9 mouse cellular contexts compared by ENCODE assay signal in the genomic region with DNA sequence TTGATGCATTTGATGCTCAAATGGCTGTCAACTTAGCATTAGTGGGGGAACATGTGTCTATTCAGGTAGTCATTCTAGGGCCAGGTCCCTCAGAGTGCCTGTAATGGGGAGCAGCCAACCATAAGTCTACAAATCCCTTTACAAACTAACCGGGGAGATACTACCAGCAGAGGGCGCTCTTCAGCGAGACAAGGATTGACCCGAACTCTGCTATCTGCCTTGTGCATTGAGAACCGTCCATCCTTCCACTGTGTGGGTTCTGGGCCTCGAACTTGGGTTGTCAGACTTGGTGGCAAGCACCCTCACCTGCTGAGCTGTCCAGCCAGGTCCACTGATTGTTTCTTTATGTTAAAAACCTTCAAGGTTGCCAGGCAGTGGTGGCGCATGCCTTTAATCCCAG. TPM values are rescaled to one million over a fixed set of nuclear protein-coding genes. Genes with fewer than 3 reads are reported as not detected.
DNase-seq lines count a peak whose midpoint lies in the region; ATAC-seq lines count a peak whose summit lies in the region.
"Had no signal": no experiment of that assay in that cellular context is flagged by ENCODE, and none has a peak within 500 bp of the region (broad histone marks: within the 10 kb centered on the region; RNA-seq: fewer than 3 reads in every experiment).

No protein-coding gene starts in this region.

- no peaks in the 10 kb centered on the region for H3K9me3 ChIP-seq in hindbrain, embryonic 11.5 days (ENCODE audit: control insufficient read depth, low read length)
- H3K9me3 ChIP-seq in hindbrain, embryonic 16.5 days (ENCODE audit: control insufficient read depth, low read length): peaks cover 4% of the 10 kb centered on the region; the same call in 1 of the 2 replicates
- 0 out of 2 replicates have a peak, but pooled peaks cover 2% of the 10 kb centered on the region for H3K9me3 ChIP-seq in midbrain, embryonic 14.5 days (ENCODE audit: control insufficient read depth, low read length)
- H3K9me3 ChIP-seq in stomach, embryonic 14.5 days (ENCODE audit: control insufficient read depth, low read depth, low read length): peaks cover 3% of the 10 kb centered on the region; the same call in 1 of the 2 replicates

- no peak for ATAC-seq in hindbrain, embryonic 11.5 days (ENCODE audit: low FRiP score)
- no peak for ATAC-seq in hindbrain, embryonic 16.5 days
- no peak for ATAC-seq in midbrain, embryonic 14.5 days (ENCODE audit: low FRiP score, low TSS enrichment)
- peak; percentile 4; the same call in 1 of the 2 replicates for ATAC-seq in stomach, embryonic 14.5 days (ENCODE audit: insufficient number of reproducible peaks, insufficient read depth, low FRiP score, low read depth)

- 25% methylated on average over 7 of the region's 7 CpGs for WGBS in hindbrain, embryonic 11.5 days
- WGBS in hindbrain, embryonic 16.5 days: 22% methylated on average over 7 of the region's 7 CpGs
- WGBS in midbrain, embryonic 14.5 days: 17% methylated on average over 7 of the region's 7 CpGs
- 21% methylated on average over 7 of the region's 7 CpGs for WGBS in stomach, embryonic 14.5 days

- DNase-seq in hindbrain, embryonic 11.5 days (ENCODE audit: low spot score): peak; percentile 87
- DNase-seq in Muller cell, postnatal 12 days (ENCODE audit: inconsistent ontology term): peak; percentile 39
- peak; percentile 52 for DNase-seq in cerebellum, adult 9-11 months
- peak; percentile 56 to 76 for DNase-seq in gastrocnemius, postnatal 4 days (ENCODE audit: low spot score in 2 of 2)
- peak; percentile 39 to 51 for DNase-seq in layer of hippocampus, postnatal 36 days
- DNase-seq in midbrain, embryonic 14.5 days: peak; percentile 86

- H3K27me3 ChIP-seq in hindbrain, embryonic 11.5 days (ENCODE audit: control insufficient read depth, insufficient read depth, low read length): no peaks in the 10 kb centered on the region
- H3K27me3 ChIP-seq in hindbrain, embryonic 16.5 days (replicated peaks; ENCODE audit: control insufficient read depth, insufficient read depth, low read length): no peaks in the 10 kb centered on the region
- no peaks in the 10 kb centered on the region for H3K27me3 ChIP-seq in midbrain, embryonic 14.5 days (ENCODE audit: control insufficient read depth, insufficient read depth, low read length)
- H3K27me3 ChIP-seq in stomach, embryonic 14.5 days (ENCODE audit: control insufficient read depth, insufficient read depth, low read length): no peaks in the 10 kb centered on the region
- H3K27me3 ChIP-seq: limb, embryonic 13.5 days had no signal

- H3K4me2 ChIP-seq in hindbrain, embryonic 11.5 days (replicated peaks; ENCODE audit: low read depth, low read length): no peak overlapping the region
- no peak overlapping the region for H3K4me2 ChIP-seq in hindbrain, embryonic 16.5 days (ENCODE audit: low read length)
- no peak overlapping the region for H3K4me2 ChIP-seq in midbrain, embryonic 14.5 days (ENCODE audit: low read length)
- H3K4me2 ChIP-seq in stomach, embryonic 14.5 days (replicated peaks; ENCODE audit: low read depth, low read length): no peak overlapping the region
- H3K4me2 ChIP-seq: limb, embryonic 13.5 days had no signal

- no peaks in the 10 kb centered on the region for H3K36me3 ChIP-seq in hindbrain, embryonic 11.5 days (ENCODE audit: control insufficient read depth, insufficient read depth, low read length)
- no peaks in the 10 kb centered on the region for H3K36me3 ChIP-seq in hindbrain, embryonic 16.5 days (ENCODE audit: control insufficient read depth, insufficient read depth, low read length)
- no peaks in the 10 kb centered on the region for H3K36me3 ChIP-seq in midbrain, embryonic 14.5 days (ENCODE audit: control insufficient read depth, insufficient read depth, low read length)
- H3K36me3 ChIP-seq in stomach, embryonic 14.5 days (ENCODE audit: control insufficient read depth, insufficient read depth, low read length): no peaks in the 10 kb centered on the region
- H3K36me3 ChIP-seq: limb, embryonic 13.5 days had no signal

- no peak overlapping the region for H3K4me3 ChIP-seq in hindbrain, embryonic 11.5 days (ENCODE audit: low read depth, low read length)
- no peak overlapping the region for H3K4me3 ChIP-seq in hindbrain, embryonic 16.5 days (ENCODE audit: low read length)
- no peak overlapping the region for H3K4me3 ChIP-seq in midbrain, embryonic 14.5 days (replicated peaks; ENCODE audit: low read depth, low read length)
- H3K4me3 ChIP-seq in stomach, embryonic 14.5 days (ENCODE audit: low read depth, low read length): no peak overlapping the region
- H3K4me3 ChIP-seq: limb, embryonic 13.5 days had no signal

- 0 out of 2 replicates have a peak, but pooled peaks cover 3% of the 10 kb centered on the region for H3K4me1 ChIP-seq in hindbrain, embryonic 11.5 days (replicated peaks; ENCODE audit: control insufficient read depth, insufficient read depth, low read length)
- peaks cover 3% of the 10 kb centered on the region; the same call in 1 of the 2 replicates for H3K4me1 ChIP-seq in hindbrain, embryonic 16.5 days (ENCODE audit: control insufficient read depth, insufficient read depth, low read depth, low read length)
- no peaks in the 10 kb centered on the region for H3K4me1 ChIP-seq in midbrain, embryonic 14.5 days (ENCODE audit: control insufficient read depth, insufficient read depth, low read length)
- H3K4me1 ChIP-seq in stomach, embryonic 14.5 days (ENCODE audit: control insufficient read depth, insufficient read depth, low read length): no peaks in the 10 kb centered on the region
- H3K4me1 ChIP-seq: limb, embryonic 13.5 days had no signal

- H3K9ac ChIP-seq in hindbrain, embryonic 11.5 days (ENCODE audit: low read depth, low read length): no peak overlapping the region
- H3K9ac ChIP-seq in hindbrain, embryonic 16.5 days (ENCODE audit: low read depth, low read length): no peak overlapping the region
- no peak overlapping the region for H3K9ac ChIP-seq in midbrain, embryonic 14.5 days (replicated peaks; ENCODE audit: low read length)
- no peak overlapping the region for H3K9ac ChIP-seq in stomach, embryonic 14.5 days (replicated peaks; ENCODE audit: low read depth, low read length)
- H3K9ac ChIP-seq: limb, embryonic 13.5 days had no signal

- H3K27ac ChIP-seq in hindbrain, embryonic 11.5 days (ENCODE audit: low read depth, low read length): no peak overlapping the region
- no peak overlapping the region for H3K27ac ChIP-seq in hindbrain, embryonic 16.5 days (ENCODE audit: low read depth, low read length)
- no peak overlapping the region for H3K27ac ChIP-seq in midbrain, embryonic 14.5 days (replicated peaks; ENCODE audit: low read depth, low read length)
- no peak overlapping the region for H3K27ac ChIP-seq in stomach, embryonic 14.5 days (ENCODE audit: low read length)
- H3K27ac ChIP-seq: limb, embryonic 13.5 days had no signal

RNA-seq across cellular contexts. Expression of a gene that starts 23.1 kb away (rescaled TPM):
- 1.4 and 1.6 TPM in 2 replicates for polyA plus RNA-seq in hindbrain, embryonic 11.5 days (2014; fragmentation: Nextera tagmentation; extraction: Ambion mirVana)
- polyA plus RNA-seq in hindbrain, embryonic 16.5 days (2015; fragmentation: Nextera tagmentation; extraction: Ambion mirVana): 3.9 and 4.3 TPM in 2 replicates
- total RNA-seq in gastrocnemius, postnatal 4 days (2021): 10 to 100 TPM; 19.0 to 20.0 TPM
- total RNA-seq in layer of hippocampus, postnatal 36 days (2021): 10 to 100 TPM; 14.6 to 17.2 TPM
- polyA plus RNA-seq in midbrain, embryonic 14.5 days (2014; fragmentation: Nextera tagmentation; extraction: Ambion mirVana): 1.1 and 1.2 TPM in 2 replicates
- polyA plus RNA-seq in stomach, embryonic 14.5 days (2014; fragmentation: Nextera tagmentation; extraction: Ambion mirVana): 8.6 and 9.1 TPM in 2 replicates
